Mouse (Mus musculus) midbrain, postnatal 0 days (tissue): ENCODE measurements around the gene Bbs5. TPM values are rescaled to one million over a fixed set of nuclear protein-coding genes. Genes with fewer than 3 reads are reported as not detected.

Experiments
- ATAC-seq: fragments of 200-750 bp; cut with Nextera tagmentation; 2 replicates; pipeline ENCODE4 v1.8.0; 2017; ENCODE audit warnings: moderate number of reproducible peaks, mild to moderate bottlenecking, moderate TSS enrichment, moderate library complexity; ENCODE audit not compliant: low FRiP score
- DNase-seq: peaks from one replicate; pipeline ENCODE4 v3.0.0-alpha.2; 2015; ENCODE audit warnings: low spot score
- H3K27ac ChIP-seq: fragments of 300-500 bp; sonication (generic); 2 replicates; pipeline ENCODE4 v1.5.1; 2014; ENCODE audit warnings: low read depth, mild to moderate bottlenecking, low read length, mixed read lengths
- H3K27me3 ChIP-seq: fragments of 300-500 bp; sonication (generic); 2 replicates; pipeline ENCODE4 v1.6.1; 2014; ENCODE audit warnings: low read length, control low read depth, mixed read lengths; ENCODE audit not compliant: insufficient read depth
- H3K36me3 ChIP-seq: fragments of 300-500 bp; sonication (generic); 2 replicates; pipeline ENCODE4 v1.6.1; 2014; ENCODE audit warnings: low read length, control low read depth, mixed read lengths; ENCODE audit not compliant: insufficient read depth
- H3K4me1 ChIP-seq: fragments of 300-500 bp; sonication (generic); 2 replicates; pipeline ENCODE4 v1.6.1; 2014; ENCODE audit warnings: mild to moderate bottlenecking, control low read depth, antibody characterized with exemption, low read length, mixed read lengths; ENCODE audit not compliant: insufficient read depth
- H3K4me2 ChIP-seq: fragments of 300-500 bp; sonication (generic); 2 replicates; pipeline ENCODE4 v1.6.1; 2014; ENCODE audit warnings: low read depth, mild to moderate bottlenecking, low read length, mixed read lengths; ENCODE audit not compliant: poor library complexity, severe bottlenecking
- H3K4me3 ChIP-seq: fragments of 300-500 bp; sonication (generic); 2 replicates; pipeline ENCODE4 v1.5.1; 2014; ENCODE audit warnings: low read depth, mild to moderate bottlenecking, low read length, moderate library complexity
- H3K9ac ChIP-seq: fragments of 300-500 bp; sonication (generic); replicated peaks from 2 replicates; pipeline ENCODE4 v1.6.1; 2014; ENCODE audit warnings: mild to moderate bottlenecking, low read length, moderate library complexity, mixed read lengths; ENCODE audit not compliant: poor library complexity, severe bottlenecking
- H3K9me3 ChIP-seq: fragments of 300-500 bp; sonication (generic); 2 replicates; pipeline ENCODE4 v1.6.1; 2016; ENCODE audit warnings: low read length, control low read depth
- CTCF ChIP-seq: IDR thresholded peaks from 2 replicates; pipeline ENCODE4 v1.5.1; 2016; ENCODE audit warnings: antibody characterized with exemption, mild to moderate bottlenecking
- WGBS: fragments of 180-500 bp; shearing (Covaris S2); extraction: QIAGEN DNeasy Blood & Tissue Kit; methylation state at CpG from one replicate; pipeline ENCODE4 v1.1.7; 2014; 5-methylcytosine and 5-hydroxymethylcytosine counted together
- polyA plus RNA-seq: library from polyadenylated mRNA; unstranded; fragments of >200 nt; fragmentation: Nextera tagmentation; extraction: Ambion mirVana; gene quantifications from 2 replicates; pipeline ENCODE4 v1.2.1, GENCODE M21; 2015
- total RNA-seq: library from RNA; depleted of rRNA; stranded (reverse); fragments of >200 nt; gene quantifications from 2 replicates; pipeline ENCODE4 v1.2.3, GENCODE M21; 2014

The Bbs5 gene
- total and polyA plus RNA-seq, 2 experiments from 2014 or later, result 17.2 to 28.4 TPM

DNA sequence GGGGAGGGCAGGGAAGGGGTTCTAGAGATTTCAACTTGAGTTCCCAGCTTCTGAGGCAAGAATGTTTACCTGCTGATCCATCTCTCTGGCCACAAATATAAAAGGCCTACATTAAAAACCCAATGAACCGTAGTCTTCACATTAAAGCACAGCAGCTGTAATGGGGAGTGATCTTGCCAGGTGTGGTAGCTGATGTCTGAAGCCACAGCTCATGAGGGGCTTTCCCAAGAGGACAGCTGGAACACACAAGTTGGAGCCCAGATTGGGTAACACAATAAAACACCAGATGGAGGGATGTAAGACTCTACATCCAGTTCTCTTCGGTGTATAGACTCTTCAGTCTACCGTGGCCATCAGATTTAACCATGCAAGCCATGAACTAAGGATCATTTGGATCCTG, 37.5 kb downstream of the Bbs5 start:
- Histone ChIP-seq H3K27me3 (no peaks in the 10 kb centered on the region), H3K4me2 (no peak overlapping the region), H3K36me3 (peaks cover 12% of the 10 kb centered on the region), H3K4me3 (no peak overlapping the region), H3K27ac (no peak overlapping the region), H3K4me1 (peaks cover 5% of the 10 kb centered on the region; the same call in 1 of the 2 replicates), H3K9me3 (no peaks in the 10 kb centered on the region), H3K9ac (no peak overlapping the region)
- no peak for TF ChIP-seq CTCF
- ATAC-seq, result no peak
- DNase-seq, result no peak
- WGBS, result 95% methylated on average over 3 of the region's 3 CpGs

DNA sequence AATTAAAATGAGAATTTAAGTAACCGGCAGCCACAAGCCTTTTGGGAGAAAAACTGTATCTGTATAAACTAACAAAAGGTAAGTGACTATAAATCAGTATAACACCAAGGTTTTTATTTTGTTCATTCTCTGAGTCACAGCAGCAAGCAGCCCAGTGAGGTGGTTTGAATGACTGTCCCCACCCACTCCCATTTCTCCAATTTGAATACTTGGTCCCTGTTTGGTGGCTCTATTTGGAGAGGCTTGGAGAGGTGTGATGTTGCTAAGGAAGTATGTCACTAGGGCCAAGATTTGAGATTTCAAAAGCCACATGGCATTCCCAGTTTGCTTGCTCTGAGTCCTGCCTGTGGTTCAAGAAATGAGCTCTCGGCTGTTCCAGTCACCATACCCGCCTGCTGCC, 43.2 kb downstream of the Bbs5 start:
- peaks cover 40% of the 10 kb centered on the region for H3K36me3 ChIP-seq
- H3K4me2 ChIP-seq, result no peak overlapping the region
- H3K27me3 ChIP-seq, result no peaks in the 10 kb centered on the region
- H3K9me3 ChIP-seq, result no peaks in the 10 kb centered on the region
- TF ChIP-seq CTCF, result no peak
- H3K9ac ChIP-seq, result no peak overlapping the region
- H3K4me1 ChIP-seq, result no peaks in the 10 kb centered on the region
- WGBS, result 94% methylated on average over 3 of the region's 3 CpGs
- H3K4me3 ChIP-seq, result no peak overlapping the region
- DNase-seq (no peak), ATAC-seq (no peak)
- H3K27ac ChIP-seq, result no peak overlapping the region

DNA sequence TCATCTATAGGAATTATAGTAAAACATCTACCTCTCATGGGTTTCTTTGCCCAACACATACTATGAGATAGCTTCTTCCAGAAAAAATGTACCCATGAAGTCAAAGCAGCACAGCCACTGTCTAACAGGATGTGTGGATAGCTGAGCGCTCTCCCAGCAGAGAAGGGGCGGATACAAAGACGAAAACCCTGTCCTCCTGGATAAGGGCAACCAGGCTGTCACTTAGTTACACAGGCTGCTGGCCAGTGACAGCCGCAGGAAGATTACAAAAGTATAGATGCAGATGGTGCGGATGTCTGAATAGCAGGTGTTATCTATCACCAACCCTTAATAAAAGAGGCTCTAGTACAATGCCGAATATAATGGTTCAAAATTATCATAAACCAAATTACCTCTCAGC, 43.9 kb downstream of the Bbs5 start:
- H3K4me2 ChIP-seq, result no peak overlapping the region
- TF ChIP-seq CTCF, result no peak
- H3K9me3 ChIP-seq, result no peaks in the 10 kb centered on the region
- DNase-seq, result no peak
- H3K27me3 ChIP-seq, result no peaks in the 10 kb centered on the region
- no peaks in the 10 kb centered on the region for H3K4me1 ChIP-seq
- H3K4me3 ChIP-seq, result no peak overlapping the region
- H3K9ac ChIP-seq, result no peak overlapping the region
- WGBS, result 85% methylated on average over 6 of the region's 6 CpGs
- H3K27ac ChIP-seq, result no peak overlapping the region
- H3K36me3 ChIP-seq, result peaks cover 40% of the 10 kb centered on the region
- ATAC-seq, result no peak

DNA sequence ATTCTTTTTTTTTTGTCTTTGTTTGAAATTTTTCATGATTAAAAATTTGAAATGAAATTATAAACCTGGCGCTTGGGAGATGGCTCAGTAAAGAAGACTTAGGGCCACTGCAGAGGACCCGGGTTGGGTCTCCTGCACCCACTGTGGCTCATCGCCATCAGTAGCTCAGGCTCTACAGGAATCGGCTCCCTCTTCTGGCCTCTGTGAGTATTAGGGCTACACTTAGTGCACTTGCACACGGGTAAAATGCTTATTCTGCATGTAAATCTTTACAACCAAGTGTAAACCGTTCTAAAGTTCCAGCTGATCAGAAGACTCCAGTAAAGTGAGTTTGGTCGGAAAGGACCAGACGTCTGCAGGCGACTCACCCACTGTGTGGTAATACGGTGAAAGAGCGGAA, 46.5 kb downstream of the Bbs5 start:
- Histone ChIP-seq H3K4me2 (no peak overlapping the region), H3K4me1 (no peaks in the 10 kb centered on the region), H3K27me3 (no peaks in the 10 kb centered on the region), H3K4me3 (no peak overlapping the region), H3K27ac (no peak overlapping the region), H3K9ac (no peak overlapping the region), H3K36me3 (peaks cover 35% of the 10 kb centered on the region), H3K9me3 (no peaks in the 10 kb centered on the region)
- DNase-seq (no peak), ATAC-seq (no peak)
- WGBS, result 96% methylated on average over 11 of the region's 11 CpGs
- TF ChIP-seq CTCF, result peak; percentile 6; the same call in 1 of the 2 replicates

GRCm38 (mm10) chr2:69700446-69700845, 53.5 kb downstream of the Bbs5 start:
- Histone ChIP-seq H3K9me3 (no peaks in the 10 kb centered on the region), H3K27ac (no peak overlapping the region), H3K36me3 (peaks cover 35% of the 10 kb centered on the region), H3K4me3 (no peak overlapping the region), H3K9ac (no peak overlapping the region), H3K4me2 (no peak overlapping the region), H3K4me1 (no peaks in the 10 kb centered on the region), H3K27me3 (no peaks in the 10 kb centered on the region)
- TF ChIP-seq CTCF, result no peak
- ATAC-seq (no peak), DNase-seq (no peak)
- 96% methylated on average over 8 of the region's 8 CpGs for WGBS

GRCm38 (mm10) chr2:69712171-69712570, 65.2 kb downstream of the Bbs5 start:
- WGBS, result 88% methylated on average over 14 of the region's 14 CpGs
- DNase-seq (no peak), ATAC-seq (no peak)
- H3K27ac ChIP-seq, result no peak overlapping the region
- no peaks in the 10 kb centered on the region for H3K9me3 ChIP-seq
- peak overlapping the region; percentile 78; the same call in 1 of the 2 replicates for H3K4me3 ChIP-seq
- TF ChIP-seq CTCF, result no peak
- no peaks in the 10 kb centered on the region for H3K27me3 ChIP-seq
- H3K36me3 ChIP-seq, result peaks cover 4% of the 10 kb centered on the region; the same call in 1 of the 2 replicates
- H3K9ac ChIP-seq, result no peak overlapping the region
- peak overlapping the region; percentile 53 for H3K4me2 ChIP-seq
- H3K4me1 ChIP-seq, result no peaks in the 10 kb centered on the region
